Mouse (Mus musculus): ENCODE results near the gene Grb2.

DNA sequence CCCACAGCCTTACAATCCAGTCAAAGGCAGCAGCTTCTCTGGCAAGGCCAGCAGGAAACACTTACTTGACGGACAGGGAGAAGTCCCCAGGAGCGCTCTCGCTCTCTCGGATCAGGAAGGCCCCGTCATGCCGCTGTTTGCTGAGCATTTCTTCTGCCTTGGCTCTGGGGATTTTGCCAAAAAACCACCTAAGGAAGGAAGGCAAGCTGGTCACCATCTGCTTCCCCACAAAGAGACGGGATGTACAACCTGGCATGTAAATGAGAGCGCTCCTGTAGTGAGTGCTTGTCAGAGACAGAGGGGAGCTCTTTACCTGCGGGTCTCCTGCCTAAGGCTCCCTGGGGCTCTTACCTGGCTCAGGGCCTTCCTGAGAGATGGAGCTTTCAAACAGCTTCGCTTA, 58.7 kb downstream of the Grb2 start:
- no peak for TF ChIP-seq CTCF (IDR thresholded peaks at IDR 0.05; ENCODE audit: low read depth)
- no peak for TF ChIP-seq EP300 (IDR thresholded peaks at IDR 0.05; ENCODE audit: low read depth)

Data from liver, embryonic 14.5 days (tissue).